Mouse (Mus musculus) monocyte, adult 5-6 weeks (primary cell): ENCODE results near the gene Kif22. TPM values are rescaled to one million over a fixed set of nuclear protein-coding genes. Genes with fewer than 3 reads are reported as not detected.

ENCODE experiments used
- ATAC-seq: fragments of 153-309, 156-312 bp; replicated peaks from 2 replicates; pipeline ENCODE4 v1.8.0; 2017; ENCODE audit warnings: mild to moderate bottlenecking; ENCODE audit not compliant: low TSS enrichment, insufficient number of reproducible peaks, severe bottlenecking, poor library complexity, low FRiP score
- total RNA-seq: library from RNA; stranded (forward); fragments of 200-1000, 200-491, 200-594 nt; gene quantifications from 3 replicates; pipeline ENCODE4 v1.2.3, GENCODE M21; 2017

The Kif22 gene
- total RNA-seq, 1 experiment from 2014 or later, result 3.7 TPM

DNA sequence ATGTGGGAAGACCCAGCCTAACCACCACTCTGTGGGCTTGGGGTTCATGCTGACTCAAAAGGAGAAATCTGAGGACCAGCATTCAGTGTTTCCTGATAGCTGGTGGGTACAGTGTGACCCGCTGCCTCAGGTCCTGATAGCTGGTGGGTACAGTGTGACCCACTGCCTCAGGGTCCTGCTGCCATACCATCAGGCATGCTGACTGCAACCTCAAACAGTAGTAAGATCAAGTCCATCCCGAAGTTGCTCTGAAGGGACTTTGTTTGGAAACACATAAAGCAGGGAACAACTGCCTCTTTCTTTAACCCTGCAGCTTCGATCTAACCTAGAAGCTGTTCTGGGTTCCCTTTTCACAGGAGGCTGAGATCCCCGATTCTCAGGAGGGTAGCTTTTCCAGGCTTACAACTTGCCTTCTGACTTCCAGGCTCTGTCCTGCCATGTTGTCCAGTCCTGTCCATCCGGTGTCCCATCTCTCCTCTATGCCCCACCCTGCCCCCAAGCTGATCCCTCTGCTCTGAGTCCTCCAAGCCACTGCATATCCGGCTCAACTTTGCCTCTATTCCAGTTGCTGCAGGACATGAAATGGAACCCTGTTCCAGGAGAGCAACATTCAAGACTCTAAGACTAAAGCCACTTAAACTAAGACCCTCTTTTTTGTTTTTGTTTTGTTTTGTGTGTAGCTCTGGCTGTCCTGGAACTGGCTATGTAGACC, 34.8 kb downstream of the Kif22 start:
- ATAC-seq, result no peak

DNA sequence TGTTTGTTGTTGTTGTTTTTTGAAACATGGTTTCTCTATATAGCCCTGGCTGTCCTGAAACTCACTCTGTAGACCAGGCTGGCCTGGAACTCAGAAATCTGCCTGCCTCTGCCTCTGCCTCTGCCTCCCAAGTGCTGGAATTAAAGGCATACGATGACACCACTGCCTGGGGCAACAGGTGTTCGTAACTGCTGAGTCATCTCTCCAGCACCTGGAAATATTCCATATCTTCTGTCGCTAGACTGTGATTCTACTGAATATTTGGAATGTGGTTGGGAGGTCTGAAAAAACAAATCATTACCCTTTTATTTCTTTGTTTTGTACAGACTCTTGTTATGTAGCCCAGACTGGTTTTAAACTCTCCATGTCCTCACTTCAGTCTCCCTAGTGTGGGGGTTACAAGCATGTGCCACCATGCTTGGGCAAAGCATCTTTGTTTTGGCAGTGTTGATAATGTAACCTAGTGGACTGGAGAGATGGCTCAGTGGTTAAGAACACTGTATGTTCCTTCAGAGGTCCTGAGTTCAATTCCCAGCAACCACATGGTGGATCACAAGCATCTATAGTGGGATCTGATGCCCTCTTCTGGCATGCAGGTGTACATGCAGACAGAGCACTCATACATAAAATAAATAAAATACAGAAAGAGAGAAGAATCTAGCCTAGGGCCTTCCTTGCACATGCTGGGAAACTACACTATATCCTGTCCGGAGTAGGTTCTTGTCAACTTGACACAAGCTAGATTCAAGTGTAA, 38.0 kb downstream of the Kif22 start:
- ATAC-seq, result no peak

DNA sequence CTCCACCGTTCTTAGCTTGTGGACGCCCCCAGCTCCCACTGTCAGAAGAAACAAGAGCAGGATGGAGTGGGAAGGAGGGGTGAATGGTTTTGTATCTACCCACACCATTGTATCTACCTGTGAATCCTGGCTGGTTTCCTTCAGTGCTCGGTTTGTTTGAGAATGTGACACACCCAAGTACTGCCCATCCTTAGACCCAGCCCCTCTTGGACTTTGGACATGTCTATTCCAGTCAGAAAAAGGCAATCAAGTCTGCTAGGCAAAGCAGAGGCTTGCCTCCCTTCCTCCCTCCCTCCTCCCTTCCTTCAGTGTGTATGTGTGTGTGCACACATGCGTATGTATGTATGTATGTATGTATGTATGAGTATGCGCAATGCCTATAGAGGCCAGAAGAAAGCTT, 38.7 kb downstream of the Kif22 start:
- ATAC-seq, result no peak

DNA sequence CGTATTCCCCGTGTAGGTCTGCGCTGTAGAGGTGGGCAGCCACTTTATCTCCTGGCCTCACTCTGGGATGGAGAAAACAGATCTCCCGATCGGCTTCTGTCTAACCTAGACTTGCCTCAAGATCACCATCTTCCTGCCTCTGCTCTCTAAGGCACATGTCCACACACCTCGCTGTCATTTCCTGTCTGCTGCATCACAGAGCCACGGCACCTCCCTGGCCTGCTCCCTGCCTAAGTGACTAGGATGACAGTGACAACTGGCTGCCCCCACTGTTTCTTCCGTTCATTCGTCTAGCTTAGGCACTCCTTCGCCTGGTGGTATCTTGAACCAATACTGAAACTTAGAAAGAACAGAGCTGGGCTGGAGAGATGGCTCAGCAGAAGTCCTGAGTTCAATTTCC, 42.7 kb downstream of the Kif22 start:
- ATAC-seq, result no peak

GRCm38 (mm10) chr7:126996449-126996848, 45.8 kb downstream of the Kif22 start:
- ATAC-seq, result no peak

DNA sequence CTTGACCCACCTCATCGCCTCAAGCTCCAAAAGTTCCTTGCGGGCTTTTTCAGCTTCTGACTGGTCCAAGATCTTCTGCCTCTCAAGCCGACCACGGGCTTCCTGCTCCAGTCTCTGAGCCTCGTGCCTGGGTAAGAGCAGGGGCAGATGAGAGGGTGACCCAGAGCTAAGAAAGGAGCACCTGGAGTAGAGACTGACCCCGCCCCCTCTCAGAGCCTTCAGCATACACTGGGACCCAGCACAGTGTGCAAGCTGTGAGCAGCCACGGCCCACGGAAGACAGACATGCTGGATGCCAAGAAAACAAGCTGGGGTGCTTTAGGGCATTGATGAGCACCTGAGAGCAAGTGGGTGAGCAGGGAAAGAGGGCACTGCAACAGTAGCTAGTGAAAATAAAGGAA, 53.5 kb downstream of the Kif22 start:
- ATAC-seq, result no peak

GRCm38 (mm10) chr7:126986319-126986718, 56.0 kb downstream of the Kif22 start:
- no peak for ATAC-seq

DNA sequence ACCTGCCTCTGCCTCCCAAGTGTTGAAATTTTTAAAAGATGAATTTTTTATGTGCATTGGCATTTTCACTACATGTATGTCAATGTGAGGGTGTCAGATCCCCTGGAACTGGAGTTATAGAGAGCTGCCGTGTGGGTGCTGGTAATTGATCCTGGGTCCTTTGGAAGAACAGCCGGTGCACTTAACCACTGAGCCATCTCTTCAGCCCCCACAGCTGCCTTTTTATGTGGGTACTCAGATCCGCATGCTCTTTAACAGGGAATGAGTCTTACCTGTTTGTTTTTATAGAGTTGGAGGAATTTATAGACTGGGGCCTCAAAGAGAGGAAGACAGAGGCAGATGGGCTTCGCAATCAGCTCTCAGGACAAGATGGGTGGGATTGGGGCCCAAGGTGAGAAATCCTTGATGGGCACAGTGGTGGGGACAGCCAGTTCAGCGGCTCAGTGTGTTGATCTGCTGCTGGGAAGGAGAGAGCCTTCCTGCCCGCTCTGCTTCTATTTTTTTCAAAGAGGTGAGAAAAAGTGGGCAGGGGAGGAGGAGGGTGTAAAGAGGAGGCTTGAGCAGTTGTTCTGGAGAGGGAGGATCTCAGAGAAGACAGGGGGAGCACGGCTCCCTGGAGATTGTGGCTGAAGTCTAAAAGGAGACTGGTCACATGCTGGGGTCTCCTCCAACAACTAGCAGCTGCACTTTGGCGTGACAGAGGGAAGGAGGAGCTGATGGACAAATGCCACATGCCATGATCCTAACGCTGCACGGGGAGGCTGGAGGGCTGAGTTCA, 57.4 kb downstream of the Kif22 start:
- ATAC-seq, result no peak

DNA sequence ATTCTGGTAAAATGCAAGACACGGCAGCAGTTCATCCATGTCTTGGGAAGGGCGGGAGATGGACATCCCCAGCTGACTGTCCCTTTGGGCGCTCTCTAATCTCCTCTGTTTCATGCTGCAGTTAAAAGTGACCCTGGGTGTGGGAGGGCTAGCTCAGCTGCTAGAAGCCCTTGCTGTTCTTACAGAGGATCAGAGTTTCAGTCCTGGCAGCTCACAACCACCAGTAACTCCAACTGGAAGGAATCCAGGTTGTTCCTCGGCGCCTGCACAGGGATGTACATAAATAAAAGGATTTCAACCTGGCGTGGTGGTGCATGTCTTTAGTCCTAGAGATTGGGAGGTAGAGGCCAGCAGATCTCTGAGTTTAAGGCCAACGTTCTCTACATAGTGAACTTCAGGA, 59.2 kb downstream of the Kif22 start:
- ATAC-seq, result no peak

DNA sequence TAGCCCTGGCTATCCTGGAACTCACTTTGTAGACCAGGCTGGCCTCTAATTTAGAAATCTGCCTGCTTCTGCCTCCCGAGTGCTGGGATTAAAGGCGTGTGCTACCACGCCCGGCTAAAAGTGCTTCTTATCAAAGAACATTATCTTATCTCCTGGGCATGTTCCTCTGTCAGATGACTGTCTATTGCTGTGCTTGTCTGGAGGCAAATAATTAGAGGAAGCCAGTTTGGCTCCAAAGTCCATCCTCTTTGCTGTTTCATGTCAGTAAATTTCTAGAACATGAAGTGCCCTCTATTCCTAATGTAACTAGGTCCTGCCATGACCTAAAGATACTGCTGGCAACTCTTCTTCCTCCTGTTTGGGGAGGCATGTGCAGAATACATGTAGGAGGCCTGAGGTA, 60.2 kb downstream of the Kif22 start:
- ATAC-seq, result no peak

DNA sequence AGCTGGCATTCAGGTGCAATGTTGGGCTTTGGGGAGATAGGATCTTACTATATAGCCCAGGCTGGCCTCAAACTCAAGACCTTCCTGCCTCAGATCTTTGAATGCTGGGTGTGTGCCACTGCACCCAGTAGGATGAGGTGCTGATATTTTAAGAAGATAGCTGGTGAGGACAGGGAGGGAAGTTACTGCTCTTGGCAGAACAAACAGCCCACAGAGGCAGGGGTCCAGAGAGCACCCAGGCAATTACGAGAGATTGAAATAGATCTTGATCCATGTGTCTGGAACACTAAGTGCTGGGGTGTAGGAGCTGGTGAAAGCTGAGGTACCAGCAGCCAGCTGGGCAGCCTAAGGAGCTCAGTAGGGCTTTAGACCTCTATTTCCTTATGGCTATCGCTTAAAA, 60.7 kb downstream of the Kif22 start:
- ATAC-seq, result no peak

- ATAC-seq, result no peak
Measured at GRCm38 (mm10) chr7:126978841-126979240, 63.4 kb downstream of the Kif22 start.

Other genes with a start within 250 kb of the Kif22 start
- 235 to 253 TPM (median 240 TPM) in 3 replicates for gene Ppp4c, start 250.0 kb downstream of the Kif22 start, total RNA-seq
- gene Fam57b, start 244.8 kb downstream of the Kif22 start, total RNA-seq, result 12.6 TPM in 1 of 3 replicates, not detected in the others
- gene 4930451I11Rik, start 210.8 kb downstream of the Kif22 start, total RNA-seq, result not detected in 3 replicates
- gene Doc2a, start 195.1 kb downstream of the Kif22 start, total RNA-seq, result not detected in 3 replicates
- gene Hirip3, start 180.5 kb downstream of the Kif22 start, total RNA-seq, result 11.0 to 39.0 TPM (median 11.8 TPM) in 3 replicates
- 19.2 to 46.1 TPM (median 34.5 TPM) in 3 replicates for gene Ino80e, start 180.1 kb downstream of the Kif22 start, total RNA-seq
- 37.9 to 49.8 TPM (median 38.3 TPM) in 3 replicates for gene Taok2, start 157.8 kb downstream of the Kif22 start, total RNA-seq
- 37.3 to 57.4 TPM (median 43.2 TPM) in 3 replicates for gene Tmem219, start 119.6 kb downstream of the Kif22 start, total RNA-seq
- 7.9 to 31.1 TPM (median 16.9 TPM) in 3 replicates for gene Kctd13, start 113.6 kb downstream of the Kif22 start, total RNA-seq
- gene Asphd1, start 92.9 kb downstream of the Kif22 start, total RNA-seq, result not detected in 3 replicates
- 0.64 to 3.6 TPM (median 1.3 TPM) in 3 replicates for gene Sez6l2, start 91.9 kb downstream of the Kif22 start, total RNA-seq
- gene Cdipt, start 66.6 kb downstream of the Kif22 start, total RNA-seq, result 43.2 to 53.6 TPM (median 43.9 TPM) in 3 replicates
- 2.8 to 9.8 TPM (median 5.5 TPM) in 3 replicates for gene Cdiptos, start 66.4 kb downstream of the Kif22 start, total RNA-seq
- 95.0 to 131 TPM (median 111 TPM) in 3 replicates for gene Mvp, start 27.9 kb downstream of the Kif22 start, total RNA-seq
- gene Pagr1b, start 26.0 kb downstream of the Kif22 start, total RNA-seq, result 2.9 to 7.8 TPM (median 5.2 TPM) in 3 replicates
- gene Pagr1a, start 25.1 kb downstream of the Kif22 start, total RNA-seq, result 3.8 to 52.6 TPM (median 4.4 TPM) in 3 replicates
- 6.4 to 36.5 TPM (median 36.3 TPM) in 3 replicates for gene Gm42742, start 21.4 kb downstream of the Kif22 start, total RNA-seq
- not detected in 3 replicates for gene Prrt2, start 21.3 kb downstream of the Kif22 start, total RNA-seq
- gene Maz, start 15.4 kb downstream of the Kif22 start, total RNA-seq, result 16.7 to 36.3 TPM (median 30.1 TPM) in 3 replicates
- gene Zg16, start 44.9 kb upstream of the Kif22 start, total RNA-seq, result not detected in 3 replicates
- 34.3 to 52.4 TPM (median 39.3 TPM) in 3 replicates for gene AI467606, start 48.9 kb upstream of the Kif22 start, total RNA-seq
- 5.1 to 16.1 TPM (median 9.1 TPM) in 3 replicates for gene Qprt, start 79.8 kb upstream of the Kif22 start, total RNA-seq
- 1,218 to 1,278 TPM (median 1,233 TPM) in 3 replicates for gene Spn, start 95.4 kb upstream of the Kif22 start, total RNA-seq
- gene Cd2bp2, start 153.6 kb upstream of the Kif22 start, total RNA-seq, result 48.7 to 89.2 TPM (median 59.8 TPM) in 3 replicates
- gene Tbc1d10b, start 166.0 kb upstream of the Kif22 start, total RNA-seq, result 52.5 to 106 TPM (median 85.1 TPM) in 3 replicates
- gene Mylpf, start 166.4 kb upstream of the Kif22 start, total RNA-seq, result 8.7 to 33.8 TPM (median 15.4 TPM) in 3 replicates
- 3.9 to 9.8 TPM (median 5.7 TPM) in 3 replicates for gene Zfp553, start 190.6 kb upstream of the Kif22 start, total RNA-seq
- gene Sept1, start 190.7 kb upstream of the Kif22 start, total RNA-seq, result 117 to 359 TPM (median 130 TPM) in 3 replicates
- gene Zfp771, start 201.8 kb upstream of the Kif22 start, total RNA-seq, result 0.57 to 3.9 TPM (median 2.9 TPM) in 3 replicates
- 9.6 to 13.3 TPM (median 9.9 TPM) in 3 replicates for gene Dctpp1, start 218.2 kb upstream of the Kif22 start, total RNA-seq
- 139 to 200 TPM (median 191 TPM) in 3 replicates for gene Sephs2, start 231.6 kb upstream of the Kif22 start, total RNA-seq